Mouse (Mus musculus): ENCODE data around the gene Wdr89. TPM values are rescaled to one million over a fixed set of nuclear protein-coding genes. Genes with fewer than 3 reads are reported as not detected.

The Wdr89 gene
- polyA plus RNA-seq, 1 experiment, result 7.6 TPM

- TF ChIP-seq POLR2A (IDR thresholded peaks at IDR 0.05; ENCODE audit: borderline replicate concordance, extremely low read depth, insufficient read depth, insufficient read length, poor library complexity, severe bottlenecking), result no peak
- no peak for TF ChIP-seq CTCF (IDR thresholded peaks at IDR 0.05; ENCODE audit: borderline replicate concordance, extremely low read depth, insufficient read depth, insufficient read length)
- peak; percentile 71 for DNase-seq (ENCODE audit: low read depth)
Measured at GRCm38 (mm10) chr12:75664516-75664810, 4.9 kb downstream of the Wdr89 start.

- TF ChIP-seq POLR2A (IDR thresholded peaks at IDR 0.05; ENCODE audit: borderline replicate concordance, extremely low read depth, insufficient read depth, insufficient read length, poor library complexity, severe bottlenecking) (no peak), CTCF (IDR thresholded peaks at IDR 0.05; ENCODE audit: borderline replicate concordance, extremely low read depth, insufficient read depth, insufficient read length) (no peak)
- peak; percentile 42 for DNase-seq (ENCODE audit: low read depth)
Measured at GRCm38 (mm10) chr12:75663646-75664515, 5.5 kb downstream of the Wdr89 start.

- DNase-seq (ENCODE audit: low read depth), result no peak
- TF ChIP-seq CTCF (IDR thresholded peaks at IDR 0.05; ENCODE audit: borderline replicate concordance, extremely low read depth, insufficient read depth, insufficient read length) (no peak), POLR2A (IDR thresholded peaks at IDR 0.05; ENCODE audit: borderline replicate concordance, extremely low read depth, insufficient read depth, insufficient read length, poor library complexity, severe bottlenecking) (no peak)
Measured at GRCm38 (mm10) chr12:75662376-75662775, 7.0 kb downstream of the Wdr89 start.

GRCm38 (mm10) chr12:75658403-75658802, 10.9 kb downstream of the Wdr89 start:
- no peak for TF ChIP-seq POLR2A (IDR thresholded peaks at IDR 0.05; ENCODE audit: borderline replicate concordance, extremely low read depth, insufficient read depth, insufficient read length, poor library complexity, severe bottlenecking)
- DNase-seq (ENCODE audit: low read depth), result no peak

GRCm38 (mm10) chr12:75656580-75656979, 12.8 kb downstream of the Wdr89 start:
- DNase-seq (ENCODE audit: low read depth), result peak; percentile 71
- TF ChIP-seq CTCF (IDR thresholded peaks at IDR 0.05; ENCODE audit: borderline replicate concordance, extremely low read depth, insufficient read depth, insufficient read length) (peak; percentile 59; the same call in 1 of the 2 replicates), POLR2A (IDR thresholded peaks at IDR 0.05; ENCODE audit: borderline replicate concordance, extremely low read depth, insufficient read depth, insufficient read length, poor library complexity, severe bottlenecking) (no peak)

GRCm38 (mm10) chr12:75654247-75654801, 15.0 kb downstream of the Wdr89 start:
- DNase-seq (ENCODE audit: low read depth), result no peak
- TF ChIP-seq POLR2A (IDR thresholded peaks at IDR 0.05; ENCODE audit: borderline replicate concordance, extremely low read depth, insufficient read depth, insufficient read length, poor library complexity, severe bottlenecking) (no peak), CTCF (IDR thresholded peaks at IDR 0.05; ENCODE audit: borderline replicate concordance, extremely low read depth, insufficient read depth, insufficient read length) (no peak)

- no peak for DNase-seq (ENCODE audit: low read depth)
- TF ChIP-seq POLR2A (IDR thresholded peaks at IDR 0.05; ENCODE audit: borderline replicate concordance, extremely low read depth, insufficient read depth, insufficient read length, poor library complexity, severe bottlenecking) (no peak), CTCF (IDR thresholded peaks at IDR 0.05; ENCODE audit: borderline replicate concordance, extremely low read depth, insufficient read depth, insufficient read length) (no peak)
Measured at GRCm38 (mm10) chr12:75649706-75650093, 19.6 kb downstream of the Wdr89 start.

- TF ChIP-seq CTCF (IDR thresholded peaks at IDR 0.05; ENCODE audit: borderline replicate concordance, extremely low read depth, insufficient read depth, insufficient read length) (no peak), POLR2A (IDR thresholded peaks at IDR 0.05; ENCODE audit: borderline replicate concordance, extremely low read depth, insufficient read depth, insufficient read length, poor library complexity, severe bottlenecking) (no peak)
- peak; percentile 92 for DNase-seq (ENCODE audit: low read depth)
Measured at GRCm38 (mm10) chr12:75649058-75649705, 20.2 kb downstream of the Wdr89 start.

- TF ChIP-seq POLR2A (IDR thresholded peaks at IDR 0.05; ENCODE audit: borderline replicate concordance, extremely low read depth, insufficient read depth, insufficient read length, poor library complexity, severe bottlenecking) (no peak), CTCF (IDR thresholded peaks at IDR 0.05; ENCODE audit: borderline replicate concordance, extremely low read depth, insufficient read depth, insufficient read length) (peak; percentile 11; the same call in 1 of the 2 replicates)
- DNase-seq (ENCODE audit: low read depth), result peak; percentile 15
Measured at GRCm38 (mm10) chr12:75648281-75648680, 21.1 kb downstream of the Wdr89 start.

- TF ChIP-seq POLR2A (IDR thresholded peaks at IDR 0.05; ENCODE audit: borderline replicate concordance, extremely low read depth, insufficient read depth, insufficient read length, poor library complexity, severe bottlenecking), result no peak
- TF ChIP-seq CTCF (IDR thresholded peaks at IDR 0.05; ENCODE audit: borderline replicate concordance, extremely low read depth, insufficient read depth, insufficient read length), result no peak
- DNase-seq (ENCODE audit: low read depth), result no peak
Measured at GRCm38 (mm10) chr12:75647663-75648062, 21.7 kb downstream of the Wdr89 start.

- no peak for TF ChIP-seq POLR2A (IDR thresholded peaks at IDR 0.05; ENCODE audit: borderline replicate concordance, extremely low read depth, insufficient read depth, insufficient read length, poor library complexity, severe bottlenecking)
- no peak for DNase-seq (ENCODE audit: low read depth)
Measured at GRCm38 (mm10) chr12:75645780-75646179, 23.6 kb downstream of the Wdr89 start.

Data from brain, embryonic 14.5 days (tissue).